ENCODE assay signal across 8 mouse cellular contexts in genomic region chr7:99659379-99660029, GRCm38 (mm10). TPM values are rescaled to one million over a fixed set of nuclear protein-coding genes. Genes with fewer than 3 reads are reported as not detected.
DNase-seq lines count a peak whose midpoint lies in the region; ATAC-seq and TF ChIP-seq lines count a peak whose summit lies in the region.

No protein-coding gene starts in this region.

- H3K27me3 ChIP-seq in neural tube, embryonic 15.5 days (replicated peaks): peaks cover 3% of the 10 kb centered on the region; the same call in 1 of the 2 replicates
- no peaks in the 10 kb centered on the region for H3K27me3 ChIP-seq in kidney, postnatal 0 days (ENCODE audit: insufficient read depth, low read length)
- H3K27me3 ChIP-seq in liver, embryonic 11.5 days (replicated peaks; ENCODE audit: control insufficient read depth, insufficient read depth, low read length): peaks cover 2% of the 10 kb centered on the region; the same call in 1 of the 2 replicates
- no peaks in the 10 kb centered on the region for H3K27me3 ChIP-seq in thymus, adult 2 months (ENCODE audit: control insufficient read depth, insufficient read depth, low read length)

- no peaks in the 10 kb centered on the region for H3K36me3 ChIP-seq in neural tube, embryonic 15.5 days
- H3K36me3 ChIP-seq in kidney, postnatal 0 days (ENCODE audit: insufficient read depth, low read length): no peaks in the 10 kb centered on the region
- H3K36me3 ChIP-seq in liver, embryonic 11.5 days (ENCODE audit: control insufficient read depth, insufficient read depth, low read length): no peaks in the 10 kb centered on the region
- H3K36me3 ChIP-seq in thymus, adult 2 months (ENCODE audit: control insufficient read depth, insufficient read depth, low read length): no peaks in the 10 kb centered on the region

- H3K4me2 ChIP-seq in neural tube, embryonic 15.5 days: no peak overlapping the region
- no peak overlapping the region for H3K4me2 ChIP-seq in kidney, postnatal 0 days (ENCODE audit: low read length)
- no peak overlapping the region for H3K4me2 ChIP-seq in liver, embryonic 11.5 days

- H3K9me3 ChIP-seq in neural tube, embryonic 15.5 days (replicated peaks): no peaks in the 10 kb centered on the region
- no peaks in the 10 kb centered on the region for H3K9me3 ChIP-seq in kidney, postnatal 0 days (replicated peaks; ENCODE audit: low read length)
- H3K9me3 ChIP-seq in liver, embryonic 11.5 days (ENCODE audit: control insufficient read depth, low read length): no peaks in the 10 kb centered on the region

- H3K4me3 ChIP-seq in neural tube, embryonic 15.5 days (replicated peaks): no peak overlapping the region
- H3K4me3 ChIP-seq in cortical plate, adult 2 months (ENCODE audit: insufficient read depth, low read length): no peak overlapping the region
- no peak overlapping the region for H3K4me3 ChIP-seq in kidney, postnatal 0 days (replicated peaks; ENCODE audit: low read depth, low read length)
- H3K4me3 ChIP-seq in liver, embryonic 11.5 days (ENCODE audit: low read depth, low read length): no peak overlapping the region
- no peak overlapping the region for H3K4me3 ChIP-seq in thymus, adult 2 months (ENCODE audit: control insufficient read depth, insufficient read depth, low read length)

- no peak for TF ChIP-seq POLR2A in cortical plate, adult 2 months (IDR thresholded peaks at IDR 0.05; ENCODE audit: extremely low read depth, insufficient read depth, low read length)
- TF ChIP-seq POLR2A in thymus, adult 2 months (IDR thresholded peaks at IDR 0.05; ENCODE audit: control insufficient read depth, extremely low read depth, insufficient read depth, low read length, poor library complexity): no peak

- no peak for ATAC-seq in neural tube, embryonic 15.5 days (ENCODE audit: low FRiP score)
- ATAC-seq in kidney, postnatal 0 days (replicated peaks; ENCODE audit: low FRiP score, low read depth): 0 out of 2 replicates have a peak, but pooled peaks have one; percentile 59
- 0 out of 2 replicates have a peak, but pooled peaks have one; percentile 29 for ATAC-seq in liver, embryonic 11.5 days (replicated peaks; ENCODE audit: low FRiP score)

- peak; percentile 74 for TF ChIP-seq CTCF in cortical plate, adult 2 months (IDR thresholded peaks at IDR 0.05; ENCODE audit: extremely low read depth, insufficient read depth, low read length)
- peak; percentile 91 for TF ChIP-seq CTCF in kidney, postnatal 0 days (IDR thresholded peaks at IDR 0.05; ENCODE audit: low read depth)
- TF ChIP-seq CTCF in thymus, adult 2 months (IDR thresholded peaks at IDR 0.05; ENCODE audit: borderline replicate concordance, control insufficient read depth, extremely low read depth, insufficient read depth, low read length, poor library complexity): peak; percentile 65; the same call in 1 of the 2 replicates

- H3K9ac ChIP-seq in neural tube, embryonic 15.5 days (replicated peaks): no peak overlapping the region
- H3K9ac ChIP-seq in kidney, postnatal 0 days (ENCODE audit: low read depth, low read length): no peak overlapping the region
- H3K9ac ChIP-seq in liver, embryonic 11.5 days (ENCODE audit: low read depth, low read length): no peak overlapping the region

- 49% methylated on average over 12 of the region's 12 CpGs for WGBS in neural tube, embryonic 15.5 days
- WGBS in kidney, postnatal 0 days: 47% methylated on average over 12 of the region's 12 CpGs
- WGBS in liver, embryonic 11.5 days: 47% methylated on average over 12 of the region's 12 CpGs
- WGBS in thymus, adult 2 months: 50% methylated on average over 12 of the region's 12 CpGs

- DNase-seq in neural tube, embryonic 10.5 days (ENCODE audit: extremely low spot score, low spot score): peak; percentile 85
- peak; percentile 74 to 90 for DNase-seq in gastrocnemius, postnatal 4 days (ENCODE audit: low spot score in 2 of 2)
- DNase-seq in kidney, postnatal 0 days (ENCODE audit: low spot score): peak; percentile 92
- peak; percentile 76 for DNase-seq in liver, embryonic 11.5 days (ENCODE audit: low spot score)
- DNase-seq in ovary, postnatal 14 days (ENCODE audit: low spot score): peak; percentile 82
- DNase-seq in thymus, adult 2 months: peak; percentile 80

- peaks cover 3% of the 10 kb centered on the region for H3K4me1 ChIP-seq in neural tube, embryonic 15.5 days
- no peaks in the 10 kb centered on the region for H3K4me1 ChIP-seq in cortical plate, adult 2 months (ENCODE audit: control insufficient read depth, insufficient read depth, low read length)
- no peaks in the 10 kb centered on the region for H3K4me1 ChIP-seq in kidney, postnatal 0 days (replicated peaks; ENCODE audit: insufficient read depth, low read length)
- H3K4me1 ChIP-seq in liver, embryonic 11.5 days (replicated peaks; ENCODE audit: control insufficient read depth, insufficient read depth, low read length): no peaks in the 10 kb centered on the region
- H3K4me1 ChIP-seq in thymus, adult 2 months (replicated peaks; ENCODE audit: control insufficient read depth, insufficient read depth, low read length): no peaks in the 10 kb centered on the region

- H3K27ac ChIP-seq in neural tube, embryonic 15.5 days (replicated peaks): no peak overlapping the region
- no peak overlapping the region for H3K27ac ChIP-seq in cortical plate, adult 2 months (ENCODE audit: insufficient read depth, low read length)
- H3K27ac ChIP-seq in kidney, postnatal 0 days: no peak overlapping the region
- no peak overlapping the region for H3K27ac ChIP-seq in liver, embryonic 11.5 days (ENCODE audit: low read depth, low read length)
- H3K27ac ChIP-seq in thymus, adult 2 months (ENCODE audit: control insufficient read depth, insufficient read depth, low read length): no peak overlapping the region

RNA-seq across cellular contexts. Expression of gene Tpbgl, which starts 32.6 kb away (rescaled TPM):
- polyA plus RNA-seq in neural tube, embryonic 15.5 days (2015; fragmentation: Nextera tagmentation; extraction: Ambion mirVana): 2.5 and 3.2 TPM in 2 replicates
- polyA plus RNA-seq in cortical plate, adult 2 months (2012; rRNA removed): 2.3 and 2.8 TPM in 2 replicates
- 10 to 100 TPM; 28.6 to 32.5 TPM for total RNA-seq in gastrocnemius, postnatal 4 days (2021)
- 0.51 and 0.63 TPM in 2 replicates for polyA plus RNA-seq in kidney, postnatal 0 days (2015; fragmentation: Nextera tagmentation; extraction: Ambion mirVana)
- 0.53 and 0.78 TPM in 2 replicates for polyA plus RNA-seq in liver, embryonic 11.5 days (2014; fragmentation: Nextera tagmentation; extraction: Ambion mirVana)
- 3.8 and 4.6 TPM in 2 replicates for polyA plus RNA-seq in thymus, adult 2 months (2012; rRNA removed)

RNA-seq across cellular contexts. Expression of gene Slco2b1, which starts 51.6 kb away (rescaled TPM):
- 6.1 and 8.7 TPM in 2 replicates for polyA plus RNA-seq in neural tube, embryonic 15.5 days (2015; fragmentation: Nextera tagmentation; extraction: Ambion mirVana)
- polyA plus RNA-seq in cortical plate, adult 2 months (2012; rRNA removed): 17.4 and 18.0 TPM in 2 replicates
- 1 to 10 TPM; 8.0 to 9.1 TPM for total RNA-seq in gastrocnemius, postnatal 4 days (2021)
- 4.0 and 4.3 TPM in 2 replicates for polyA plus RNA-seq in kidney, postnatal 0 days (2015; fragmentation: Nextera tagmentation; extraction: Ambion mirVana)
- 0.34 and 0.97 TPM in 2 replicates for polyA plus RNA-seq in liver, embryonic 11.5 days (2014; fragmentation: Nextera tagmentation; extraction: Ambion mirVana)
- 29.8 and 36.1 TPM in 2 replicates for polyA plus RNA-seq in thymus, adult 2 months (2012; rRNA removed)
